Mouse (Mus musculus): ENCODE measurements around the gene Icam2.

DNA sequence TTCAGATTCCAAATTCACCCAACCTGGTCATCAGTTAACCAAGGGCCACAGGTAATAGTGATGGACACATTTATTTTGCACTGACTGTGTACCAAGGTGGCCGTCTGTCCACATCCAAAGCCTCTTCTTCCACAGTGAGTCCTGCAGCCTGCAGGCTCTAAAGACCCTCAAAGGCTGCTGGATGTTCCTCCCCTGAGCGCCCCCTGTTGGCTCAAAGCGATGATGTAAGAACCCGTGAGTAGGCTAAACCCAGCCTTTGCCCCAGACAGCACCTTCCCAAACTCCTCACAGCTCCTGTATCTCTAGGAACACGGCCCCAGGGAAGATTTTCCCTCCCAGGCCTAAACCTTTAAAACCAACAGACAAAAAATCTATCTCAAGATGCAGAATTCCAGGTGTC, 28.5 kb downstream of the Icam2 start:
- TF ChIP-seq EP300 (IDR thresholded peaks at IDR 0.05; ENCODE audit: low read length) (no peak), POLR2A (IDR thresholded peaks at IDR 0.05; ENCODE audit: low read depth, low read length) (no peak), CTCF (conservative IDR thresholded peaks at IDR 0.05 in 1 of 2, IDR thresholded peaks at IDR 0.05 in 1 of 2; ENCODE audit: low read depth in 2 of 2, low read length in 2 of 2) (peak; percentile 48 to 83), UBTF (IDR thresholded peaks at IDR 0.05; ENCODE audit: low read depth, low read length) (no peak), MYC (IDR thresholded peaks at IDR 0.05; ENCODE audit: low read depth, low read length) (no peak), USF1 (IDR thresholded peaks at IDR 0.05; ENCODE audit: low read depth, low read length) (no peak), HCFC1 (IDR thresholded peaks at IDR 0.05; ENCODE audit: low read depth, low read length) (no peak), POLR2AphosphoS2 (IDR thresholded peaks at IDR 0.05; ENCODE audit: low read depth, low read length) (no peak), SMC3 (IDR thresholded peaks at IDR 0.05; ENCODE audit: low read depth, low read length) (peak; percentile 76)
